Mouse (Mus musculus) liver, embryonic 14.5 days (tissue): ENCODE measurements around the gene Tmem236.

ENCODE experiments used
- CTCF ChIP-seq: IDR thresholded peaks from 2 replicates; pipeline ENCODE4 v1.5.1; 2016; ENCODE audit warnings: antibody characterized with exemption, low read depth, control low read depth
- EP300 ChIP-seq: IDR thresholded peaks from 2 replicates; pipeline ENCODE4 v1.6.1; 2016; ENCODE audit warnings: antibody characterized with exemption, low read depth

- TF ChIP-seq EP300 (no peak), CTCF (no peak)
Observed at GRCm38 (mm10) chr2:14126387-14126786, 47.9 kb upstream of the Tmem236 start.
